Mouse (Mus musculus): Measurements from ENCODE around the gene Olfr308. TPM values are rescaled to one million over a fixed set of nuclear protein-coding genes. Genes with fewer than 3 reads are reported as not detected.

The Olfr308 gene
- polyA plus RNA-seq, 1 experiment from 2014 or later = not detected

Small RNA genes within 50 kb of the gene (microRNA-seq; reads per million reads assigned to microRNA genes)
- not detected for gene Gm23192

Other genes with a start within 250 kb of the Olfr308 start
- gene Vmn2r75, start 153.9 kb downstream of the Olfr308 start, polyA plus RNA-seq (2015; fragmentation: Nextera tagmentation; extraction: Ambion mirVana) = not detected in 2 replicates
- gene Vmn2r76, start 79.3 kb downstream of the Olfr308 start, polyA plus RNA-seq (2015; fragmentation: Nextera tagmentation; extraction: Ambion mirVana) = not detected in 2 replicates
- gene Olfr310, start 48.5 kb downstream of the Olfr308 start, polyA plus RNA-seq (2015; fragmentation: Nextera tagmentation; extraction: Ambion mirVana) = not detected in 2 replicates
- not detected in 2 replicates for gene Olfr309, start 11.9 kb downstream of the Olfr308 start, polyA plus RNA-seq (2015; fragmentation: Nextera tagmentation; extraction: Ambion mirVana)
- not detected in 2 replicates for gene Olfr307, start 12.0 kb upstream of the Olfr308 start, polyA plus RNA-seq (2015; fragmentation: Nextera tagmentation; extraction: Ambion mirVana)
- gene Olfr305, start 41.3 kb upstream of the Olfr308 start, polyA plus RNA-seq (2015; fragmentation: Nextera tagmentation; extraction: Ambion mirVana) = not detected in 2 replicates
- gene Olfr304, start 61.0 kb upstream of the Olfr308 start, polyA plus RNA-seq (2015; fragmentation: Nextera tagmentation; extraction: Ambion mirVana) = not detected in 2 replicates
- gene Olfr303, start 72.2 kb upstream of the Olfr308 start, polyA plus RNA-seq (2015; fragmentation: Nextera tagmentation; extraction: Ambion mirVana) = not detected in 2 replicates
- not detected in 2 replicates for gene Olfr301, start 78.2 kb upstream of the Olfr308 start, polyA plus RNA-seq (2015; fragmentation: Nextera tagmentation; extraction: Ambion mirVana)
- gene Olfr299, start 134.3 kb upstream of the Olfr308 start, polyA plus RNA-seq (2015; fragmentation: Nextera tagmentation; extraction: Ambion mirVana) = not detected in 2 replicates
- not detected in 2 replicates for gene Olfr298, start 166.9 kb upstream of the Olfr308 start, polyA plus RNA-seq (2015; fragmentation: Nextera tagmentation; extraction: Ambion mirVana)
- not detected in 2 replicates for gene Olfr297, start 194.3 kb upstream of the Olfr308 start, polyA plus RNA-seq (2015; fragmentation: Nextera tagmentation; extraction: Ambion mirVana)

Data from forebrain, embryonic 16.5 days (tissue).